Mouse (Mus musculus): Measurements from ENCODE around the gene Itfg1.

DNA sequence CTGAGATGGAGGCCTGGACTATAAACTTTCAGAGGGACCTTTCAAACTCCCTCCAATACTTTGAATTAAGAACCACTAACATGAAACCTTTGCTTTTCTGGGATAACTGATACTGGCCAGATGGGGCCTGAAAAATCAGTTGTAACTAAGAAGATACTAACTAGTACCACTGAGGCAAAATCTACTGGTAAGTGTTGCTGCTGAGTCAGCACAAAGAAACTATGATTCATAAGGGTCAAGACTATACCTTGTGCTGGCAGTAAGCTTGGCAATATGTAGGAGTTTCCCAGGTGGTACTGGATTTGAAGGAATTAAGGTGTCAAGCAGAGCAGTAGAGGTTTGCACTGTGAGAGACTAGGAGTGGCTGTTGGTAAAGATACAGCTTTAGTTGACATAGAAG lies 27.1 kb downstream of the Itfg1 start:
- TF ChIP-seq CTCF (conservative IDR thresholded peaks at IDR 0.05; ENCODE audit: low read length) (no peak), NANOG (IDR thresholded peaks at IDR 0.05; ENCODE audit: borderline replicate concordance, low read length) (no peak)
